Mouse (Mus musculus): ENCODE data around the gene Lactbl1. TPM values are rescaled to one million over a fixed set of nuclear protein-coding genes. Genes with fewer than 3 reads are reported as not detected.

The Lactbl1 gene
- total RNA-seq, 2 experiments from 2014 or later: not detected

GRCm38 (mm10) chr4:136636511-136636910 is 14.1 kb downstream of the Lactbl1 start:
- DNase-seq (ENCODE audit: low spot score in 2 of 2): no peak

DNA sequence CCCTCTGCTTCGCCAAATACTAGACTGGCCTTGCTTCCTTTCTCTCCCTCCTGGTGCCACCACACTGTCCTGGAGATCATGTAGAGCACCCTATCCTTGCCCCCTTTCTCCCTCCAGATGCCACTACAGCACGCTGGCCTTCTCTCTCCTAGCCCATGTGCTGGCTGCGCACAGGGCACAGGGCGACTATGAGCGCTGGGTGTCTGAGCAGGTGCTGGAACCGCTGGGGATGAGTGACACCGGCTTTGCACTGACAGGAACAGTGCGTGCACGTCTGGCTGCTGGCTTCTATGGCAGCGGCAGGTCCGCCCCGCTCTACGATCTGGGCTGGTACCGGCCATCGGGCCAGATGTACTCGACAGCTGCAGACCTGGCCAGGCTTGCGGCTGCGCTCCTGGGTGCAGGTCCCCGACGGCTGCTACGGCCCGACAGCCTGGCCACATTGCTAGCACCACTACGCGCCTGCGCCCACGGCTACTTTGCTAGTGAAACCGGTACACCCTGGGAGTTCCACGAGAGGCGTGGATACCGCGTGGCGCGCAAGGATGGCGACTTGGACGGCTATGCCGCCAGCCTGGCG is 14.7 kb downstream of the Lactbl1 start:
- no peak for DNase-seq (ENCODE audit: low spot score in 2 of 2)

GRCm38 (mm10) chr4:136637563-136638229 is 15.3 kb downstream of the Lactbl1 start:
- peak; percentile 70 to 79 for DNase-seq (ENCODE audit: low spot score in 2 of 2)

DNA sequence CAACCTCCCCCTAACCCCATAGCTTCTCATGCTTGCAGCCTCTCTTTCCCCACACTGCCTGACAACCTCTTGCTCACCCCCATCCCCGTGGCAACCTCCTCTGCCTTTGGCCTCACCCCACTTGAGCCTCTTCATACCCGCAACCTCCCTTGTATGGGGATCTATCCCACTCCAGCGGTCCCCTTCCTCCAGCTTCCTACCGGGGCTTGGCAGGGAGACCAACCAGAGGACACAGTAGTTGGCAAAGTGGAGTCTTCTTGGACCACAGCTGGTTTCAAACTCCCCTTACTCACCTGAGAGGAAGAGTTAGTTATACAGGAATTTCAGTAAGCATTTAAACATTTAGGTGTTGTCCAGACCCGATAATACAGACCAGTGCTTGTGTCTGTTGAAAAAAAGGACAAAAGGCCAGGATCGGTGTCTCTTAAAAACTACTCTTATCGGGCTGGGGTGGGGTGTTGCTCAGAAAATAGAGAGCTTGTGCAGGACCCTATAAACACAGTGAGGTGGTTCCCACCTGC is 15.9 kb downstream of the Lactbl1 start:
- DNase-seq (ENCODE audit: low spot score in 2 of 2): no peak

GRCm38 (mm10) chr4:136638890-136639289 is 16.5 kb downstream of the Lactbl1 start:
- DNase-seq (ENCODE audit: low spot score in 2 of 2): no peak

DNA sequence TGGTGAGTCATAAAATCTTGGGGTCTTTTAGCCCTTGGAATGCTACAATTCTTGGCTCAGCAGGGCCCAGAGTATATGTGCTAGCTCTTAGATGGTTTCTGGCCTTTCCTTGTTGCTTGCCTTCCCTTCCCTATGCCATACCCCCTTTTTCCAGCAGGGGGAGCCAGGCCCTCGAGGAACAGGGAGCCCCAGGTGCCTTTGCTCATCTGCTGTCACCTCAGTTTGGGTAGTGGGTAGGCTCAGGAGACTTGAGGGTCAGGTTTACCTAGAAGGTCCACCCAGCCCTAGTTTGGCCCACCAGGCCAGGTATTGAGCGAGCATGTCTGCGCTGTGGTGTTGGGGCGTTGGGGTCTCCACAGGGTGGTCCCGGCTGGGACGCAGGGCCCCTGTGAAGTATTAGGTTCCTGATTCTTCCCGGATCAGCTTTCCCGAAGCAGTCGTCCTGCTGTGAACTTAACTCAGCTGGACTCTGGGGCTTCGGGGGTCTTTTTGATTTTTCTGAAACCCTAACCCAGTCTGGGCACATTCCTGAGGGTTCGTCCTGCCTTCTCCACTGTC is 26.6 kb downstream of the Lactbl1 start:
- peak; percentile 84 to 91 for DNase-seq (ENCODE audit: low spot score in 2 of 2)

DNA sequence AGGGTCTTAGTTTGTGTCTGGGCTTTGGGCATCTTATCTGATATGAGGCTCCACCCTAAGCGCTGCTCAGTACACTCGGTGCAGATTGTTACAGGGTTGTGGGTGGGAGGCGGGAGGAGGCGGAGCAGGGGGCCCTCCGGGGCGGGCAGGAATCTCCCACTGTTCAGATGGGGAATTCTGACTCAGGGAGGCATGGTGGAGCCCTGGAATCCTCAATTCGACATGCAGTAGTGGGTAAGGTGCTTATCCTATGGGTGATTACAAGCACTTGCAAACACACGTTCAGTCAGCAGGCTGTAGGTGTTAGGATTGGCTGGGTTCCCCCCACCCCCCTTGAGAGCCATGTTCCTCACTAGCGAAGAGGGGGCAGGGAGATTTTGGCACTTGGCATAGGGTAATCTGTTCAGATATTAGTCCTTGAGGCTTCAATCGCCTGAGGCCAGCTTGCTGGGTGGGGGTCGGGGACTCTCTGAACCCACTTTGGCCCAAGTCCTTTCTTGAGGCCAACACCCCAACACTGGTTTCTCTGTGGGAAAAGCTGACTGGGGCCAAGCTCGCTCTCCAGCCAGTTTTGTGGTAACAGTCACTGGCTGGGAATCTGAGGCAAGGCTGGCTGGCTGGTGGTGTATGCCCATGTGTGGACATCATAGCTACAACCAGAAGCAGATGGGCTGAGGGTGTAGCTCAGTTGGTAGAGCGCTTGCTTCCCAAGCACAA is 27.2 kb downstream of the Lactbl1 start:
- peak; percentile 53 to 73 for DNase-seq (ENCODE audit: low spot score in 2 of 2)

DNA sequence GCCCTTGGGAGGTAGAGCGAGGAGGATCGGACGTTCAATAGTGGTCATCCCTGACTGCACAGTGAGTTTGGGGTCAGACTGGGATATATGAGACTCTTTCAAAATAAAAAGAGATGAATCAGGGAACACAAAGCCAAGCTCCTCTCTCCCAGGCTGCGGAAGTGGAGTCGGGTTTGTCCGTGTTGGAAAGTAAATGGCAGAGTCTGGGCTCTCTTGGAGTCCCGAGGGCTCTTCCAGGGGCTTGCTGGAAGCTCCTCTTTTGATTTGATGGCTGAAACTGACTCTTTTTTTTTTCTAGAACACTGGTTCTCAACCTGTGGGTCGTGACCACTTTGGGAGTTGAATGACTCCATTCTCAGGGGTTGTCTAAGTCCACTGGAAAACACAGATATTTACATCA is 27.8 kb downstream of the Lactbl1 start:
- no peak for DNase-seq (ENCODE audit: low spot score in 2 of 2)

- peak in 1 of 2 experiments; percentile 33 for DNase-seq (ENCODE audit: low spot score in 2 of 2)
These were observed 29.0 kb downstream of the Lactbl1 start for GRCm38 (mm10) chr4:136651357-136651811.

- peak in 1 of 2 experiments; percentile 33 for DNase-seq (ENCODE audit: low spot score in 2 of 2)
These were observed 29.6 kb downstream of the Lactbl1 start for GRCm38 (mm10) chr4:136651882-136652527.

DNA sequence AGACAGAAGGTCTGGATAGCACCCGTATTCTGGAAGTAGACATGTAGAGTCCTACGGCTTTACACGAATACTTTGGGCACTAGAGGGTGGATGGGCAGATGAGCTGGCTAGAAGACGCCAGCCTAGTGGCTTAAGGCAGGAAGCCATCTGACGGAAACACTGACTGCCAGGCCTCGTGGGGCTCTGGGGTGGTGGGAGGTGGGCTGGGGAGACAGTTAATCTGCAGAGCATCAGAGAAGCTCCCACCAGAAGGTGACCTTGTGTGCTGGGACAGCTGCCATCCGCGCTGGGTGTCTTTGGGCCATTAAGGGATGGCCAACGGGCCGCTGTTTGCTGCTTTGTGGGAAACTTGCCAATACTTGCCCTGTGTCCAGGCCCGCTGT is 30.1 kb downstream of the Lactbl1 start:
- no peak for DNase-seq (ENCODE audit: low spot score in 2 of 2)

- DNase-seq (ENCODE audit: low spot score in 2 of 2): no peak
These were observed 30.6 kb downstream of the Lactbl1 start for GRCm38 (mm10) chr4:136653019-136653418.

GRCm38 (mm10) chr4:136653692-136654234 is 31.3 kb downstream of the Lactbl1 start:
- DNase-seq (ENCODE audit: low spot score in 2 of 2): no peak

DNA sequence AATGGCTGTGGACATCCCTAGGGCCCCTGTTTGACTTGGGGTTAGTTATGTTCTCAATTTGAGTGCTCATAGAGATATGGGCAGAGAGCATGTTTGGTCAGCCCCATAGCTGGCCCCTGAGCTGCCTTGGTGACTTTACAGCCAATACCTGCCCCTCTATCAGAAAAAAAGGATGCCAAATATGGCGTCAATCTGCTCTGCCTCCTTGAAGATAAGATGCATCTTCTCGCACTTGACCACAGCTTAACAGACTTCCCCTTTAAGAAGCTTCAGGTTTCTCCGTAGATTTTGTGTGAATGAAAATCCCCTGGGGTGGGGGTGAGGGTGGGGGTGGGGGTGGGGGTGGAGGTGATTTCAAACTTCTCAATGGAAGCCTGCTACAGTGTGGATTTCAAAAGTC is 35.5 kb downstream of the Lactbl1 start:
- DNase-seq (ENCODE audit: low spot score in 2 of 2): no peak

- peak; percentile 53 to 74 for DNase-seq (ENCODE audit: low spot score in 2 of 2)
These were observed 42.6 kb downstream of the Lactbl1 start for GRCm38 (mm10) chr4:136665068-136665467.

DNA sequence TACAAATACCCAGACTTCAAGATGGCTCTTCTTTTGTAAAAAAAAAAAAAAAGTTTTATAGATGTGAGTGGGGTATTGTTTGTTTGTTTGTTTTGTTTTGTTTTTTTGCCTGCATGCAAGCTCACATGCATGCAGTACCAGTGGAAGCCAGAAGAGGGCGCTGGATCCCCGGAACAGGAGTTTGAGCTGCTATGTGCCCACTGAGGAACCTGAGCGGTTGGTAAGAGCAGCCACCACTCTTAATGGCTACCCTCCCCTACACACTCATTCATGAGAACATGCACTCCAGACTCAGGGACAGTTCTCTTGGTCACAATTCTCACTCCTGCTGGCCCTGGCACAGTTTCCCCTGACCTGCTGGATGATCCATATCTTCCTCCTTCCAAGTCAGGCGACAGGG is 43.6 kb downstream of the Lactbl1 start:
- DNase-seq (ENCODE audit: low spot score in 2 of 2): no peak

GRCm38 (mm10) chr4:136667757-136668156 is 45.3 kb downstream of the Lactbl1 start:
- peak in 1 of 2 experiments; percentile 37 for DNase-seq (ENCODE audit: low spot score in 2 of 2)

GRCm38 (mm10) chr4:136672335-136673090 is 50.1 kb downstream of the Lactbl1 start:
- no peak for DNase-seq (ENCODE audit: low spot score in 2 of 2)

GRCm38 (mm10) chr4:136675439-136675838 is 53.0 kb downstream of the Lactbl1 start:
- no peak for DNase-seq (ENCODE audit: low spot score in 2 of 2)

DNA sequence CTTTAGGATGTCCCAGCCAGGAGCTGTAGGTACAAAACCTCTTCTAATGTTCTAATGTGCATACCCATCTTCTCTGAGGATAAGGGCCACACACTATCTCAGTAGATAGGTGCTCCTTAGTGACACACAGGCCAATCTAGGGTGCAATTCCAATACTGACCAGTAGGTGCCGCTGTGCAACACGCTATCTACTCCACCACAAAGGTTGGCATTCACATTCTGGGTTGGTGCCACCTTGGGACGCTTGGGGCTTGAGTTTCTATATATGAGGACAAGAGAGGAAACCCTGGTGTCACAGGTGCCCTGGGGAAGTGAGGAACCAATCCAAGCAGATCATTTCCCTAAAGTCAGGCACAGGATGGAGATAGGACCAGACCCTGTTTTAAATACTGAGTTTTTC is 56.1 kb downstream of the Lactbl1 start:
- peak; percentile 79 to 97 for DNase-seq (ENCODE audit: low spot score in 2 of 2)

Data from layer of hippocampus, adult 18-20 months (tissue).